Mouse (Mus musculus): ENCODE measurements around the gene Sync.
A peak's percentile ranks its signal among the peaks of the same experiment; 100 is the strongest.

Gene Sync

GRCm38 (mm10) chr4:129263225-129264021 is 24.0 kb upstream of the Sync start:
- peak; percentile 66 to 70 for DNase-seq

DNA sequence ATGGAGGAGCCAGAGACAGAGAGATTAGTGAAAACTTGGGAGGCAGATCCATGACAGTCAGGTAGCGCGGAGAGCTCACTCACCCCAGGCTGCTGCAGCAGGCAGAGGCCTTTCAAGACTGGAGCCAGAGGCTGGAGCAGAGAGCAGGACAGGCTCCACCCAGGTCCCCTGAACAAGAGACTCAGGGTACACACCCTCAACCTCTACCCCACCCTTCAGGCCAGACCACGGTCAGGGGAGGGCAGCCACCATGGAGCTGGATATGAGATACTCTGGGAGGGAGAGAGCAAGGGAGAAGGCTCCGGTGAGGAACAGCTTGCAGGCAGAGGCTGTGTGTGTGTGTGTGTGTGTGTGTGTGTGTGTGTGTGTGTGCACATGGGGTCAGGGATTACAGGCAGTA is 21.2 kb upstream of the Sync start:
- no peak for DNase-seq

DNA sequence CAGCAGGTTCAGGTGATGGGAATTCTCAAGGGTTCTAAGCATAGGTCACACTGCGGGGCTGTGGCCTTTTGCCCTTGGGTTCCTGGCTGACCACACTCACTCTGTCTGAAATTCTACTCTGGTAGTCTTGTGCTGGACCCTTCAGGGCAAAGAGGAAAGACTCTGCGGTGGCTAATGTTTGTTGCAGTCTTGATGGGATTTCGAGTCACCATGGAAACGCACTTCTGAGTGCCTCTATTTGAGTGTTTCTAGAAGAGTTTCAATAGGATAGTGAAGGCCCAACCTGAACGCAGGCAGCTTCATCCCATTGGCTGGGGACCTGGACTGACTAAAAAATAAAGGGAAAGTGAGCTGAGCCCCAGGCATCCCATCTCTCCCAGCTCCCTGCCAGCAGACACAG is 20.6 kb upstream of the Sync start:
- DNase-seq: no peak

DNA sequence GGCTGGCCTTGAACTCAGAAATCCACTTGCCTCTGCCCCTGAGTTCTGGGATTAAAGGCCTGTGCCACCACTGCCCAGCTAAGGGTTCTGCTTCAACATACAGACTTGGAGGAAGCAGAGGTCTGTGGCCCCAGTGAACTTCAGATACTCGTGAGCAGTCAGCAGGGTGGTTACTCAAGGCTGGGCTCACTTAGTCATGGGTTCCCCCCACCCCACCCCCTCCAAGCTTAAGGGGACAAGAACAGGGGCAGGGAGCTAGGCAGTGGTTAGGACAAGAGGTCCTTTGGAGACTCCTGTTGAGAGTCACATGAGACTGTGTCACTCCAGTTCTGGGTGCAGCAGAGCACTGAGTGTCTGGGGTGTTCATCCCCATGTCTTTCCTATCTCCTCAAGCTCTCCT is 18.7 kb upstream of the Sync start:
- no peak for DNase-seq

GRCm38 (mm10) chr4:129271991-129272755 is 15.2 kb upstream of the Sync start:
- peak in 1 of 2 experiments; percentile 50 for DNase-seq

- peak; percentile 91 to 94 for DNase-seq
Observed at GRCm38 (mm10) chr4:129272756-129273046, 14.7 kb upstream of the Sync start.

GRCm38 (mm10) chr4:129276453-129276865 is 11.0 kb upstream of the Sync start:
- DNase-seq: peak; percentile 98 to 99

DNA sequence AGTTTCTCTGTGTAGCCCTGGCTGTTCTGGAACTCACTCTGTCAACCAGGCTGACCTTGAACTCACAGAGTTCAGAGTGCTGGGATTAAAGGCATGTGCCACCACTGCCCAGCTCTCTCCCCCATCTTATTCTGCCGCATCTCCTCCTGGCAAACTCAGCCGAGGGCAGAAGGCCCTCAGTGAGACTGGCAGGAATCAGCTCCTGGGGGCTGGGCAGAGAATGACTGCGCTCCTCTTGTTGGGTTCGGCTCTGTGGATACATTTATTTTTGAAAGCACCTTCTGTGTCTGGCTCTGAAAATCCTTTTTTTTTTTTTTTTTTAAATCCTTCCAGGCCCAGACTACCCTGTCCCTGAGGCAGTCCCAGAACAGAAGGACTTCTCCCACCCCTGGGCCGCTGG is 4.6 kb upstream of the Sync start:
- no peak for DNase-seq

DNA sequence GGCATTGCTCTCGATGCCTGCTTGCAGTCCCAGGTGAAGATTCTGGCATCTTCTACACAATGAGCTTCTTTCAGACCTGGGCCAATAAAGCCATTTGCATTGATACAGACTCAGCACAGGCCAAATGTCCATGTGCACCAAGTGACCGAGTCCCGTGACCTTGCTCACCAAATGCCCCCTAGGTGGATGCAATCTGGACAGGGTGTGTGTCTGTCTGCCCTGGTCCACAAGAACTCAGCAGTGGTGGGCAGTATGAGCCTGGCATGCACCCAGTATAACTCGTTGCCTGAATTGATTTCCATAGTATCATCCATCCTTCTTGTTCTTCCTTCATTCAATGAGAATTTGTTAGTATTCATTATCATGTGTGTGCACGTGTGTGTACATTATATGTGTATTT is 4.2 kb upstream of the Sync start:
- DNase-seq: no peak

DNA sequence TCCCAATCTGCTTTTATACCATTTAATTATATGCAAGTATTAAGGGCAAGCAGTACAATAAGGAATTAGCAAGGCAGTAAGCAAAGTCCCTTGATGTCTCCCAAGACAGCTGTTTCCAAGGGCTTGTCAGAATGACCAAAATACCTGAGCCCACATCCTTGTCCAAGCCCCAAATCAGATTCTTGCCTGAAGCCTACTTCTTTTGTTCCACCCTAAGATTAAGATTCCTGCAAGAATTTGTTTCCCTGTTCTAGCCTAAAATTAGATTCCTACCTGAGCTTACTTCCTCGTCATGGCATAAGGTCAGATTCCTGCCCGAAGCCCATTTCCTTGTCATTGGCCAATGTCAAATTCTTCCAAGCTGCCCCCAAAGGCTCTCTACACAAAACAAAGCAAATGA is 2.7 kb upstream of the Sync start:
- DNase-seq: no peak

- no peak for DNase-seq
Observed at GRCm38 (mm10) chr4:129286001-129286682, 1.3 kb upstream of the Sync start.

DNA sequence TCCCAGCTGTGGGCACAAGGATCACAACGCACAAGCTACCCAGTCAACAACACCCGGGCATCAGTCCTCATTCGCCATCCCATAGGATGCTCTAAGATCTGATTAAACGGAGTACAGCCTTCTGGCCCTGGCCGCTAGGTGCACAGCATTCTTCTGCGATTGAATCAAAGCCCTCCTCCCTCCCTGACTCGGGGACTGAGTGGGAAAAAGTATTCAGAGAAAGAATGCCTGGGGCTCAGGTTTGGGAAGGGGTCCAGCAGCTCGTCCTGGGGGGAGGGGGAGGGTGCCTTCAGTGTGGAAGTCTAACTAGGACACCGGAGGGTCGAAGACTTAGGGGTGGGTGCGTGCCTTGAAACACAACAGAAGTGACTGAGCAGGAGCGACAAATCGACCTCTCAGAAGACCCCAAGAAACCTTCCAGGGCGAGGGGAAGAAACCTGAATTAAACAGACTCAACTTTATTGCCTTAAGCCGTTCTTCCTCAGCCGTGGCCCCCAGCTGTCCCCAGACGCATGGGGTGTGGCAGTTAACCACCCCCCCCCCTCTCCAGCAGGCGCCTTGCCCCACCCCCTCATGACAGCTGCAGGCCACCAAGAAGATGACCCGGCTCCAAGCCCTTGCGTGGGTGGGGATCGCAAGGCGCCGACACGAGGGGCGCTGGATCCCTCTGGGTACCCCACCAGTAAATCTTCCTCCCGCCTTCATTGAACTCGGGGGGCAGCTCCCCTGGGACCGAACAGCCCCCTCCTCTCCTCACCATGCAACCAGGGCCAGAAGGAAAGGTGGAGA is 540 bp upstream of the Sync start:
- no peak for DNase-seq

DNA sequence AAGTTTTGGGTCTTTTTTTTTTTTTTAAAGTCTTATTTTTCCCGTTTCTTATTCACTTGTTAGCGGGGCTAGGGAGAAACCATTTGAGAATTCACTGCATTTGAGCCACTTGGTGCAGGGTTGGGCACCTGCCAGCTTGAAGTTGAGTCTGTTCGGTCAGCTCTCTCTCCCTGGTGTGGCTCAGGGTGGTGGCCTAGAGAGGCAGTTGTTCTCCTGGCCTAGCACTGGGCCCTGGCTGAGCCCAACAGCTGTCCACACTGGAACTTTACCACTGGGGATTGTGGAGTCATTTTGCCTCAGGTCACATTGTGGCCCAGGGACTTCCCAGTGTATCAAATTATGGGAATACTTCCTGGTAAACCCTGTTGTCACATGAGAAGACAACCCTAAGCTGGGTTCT is 650 bp downstream of the Sync start:
- DNase-seq: no peak

- no peak for DNase-seq
Observed at GRCm38 (mm10) chr4:129289671-129290070, 2.3 kb downstream of the Sync start.

DNA sequence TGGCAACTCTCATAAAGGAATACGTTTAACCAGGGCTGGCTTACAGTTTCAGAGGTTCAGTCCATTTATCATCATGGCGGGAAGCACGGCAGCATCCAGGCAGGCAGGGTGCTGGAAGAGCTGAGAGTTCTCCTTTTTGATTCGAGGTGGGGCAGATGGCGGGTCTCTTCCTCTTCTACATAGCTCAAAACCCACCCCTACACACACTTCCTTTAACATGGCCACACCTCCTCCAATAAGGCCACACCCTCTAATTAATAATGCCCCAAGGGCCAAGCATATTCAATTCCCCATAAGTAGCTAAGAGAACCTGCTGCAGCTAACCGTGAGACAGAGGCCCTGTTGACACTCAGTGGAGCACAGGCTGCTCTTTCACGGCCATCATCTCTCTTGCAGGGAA is 5.4 kb downstream of the Sync start:
- no peak for DNase-seq

GRCm38 (mm10) chr4:129293702-129294101 is 6.3 kb downstream of the Sync start:
- no peak for DNase-seq

DNA sequence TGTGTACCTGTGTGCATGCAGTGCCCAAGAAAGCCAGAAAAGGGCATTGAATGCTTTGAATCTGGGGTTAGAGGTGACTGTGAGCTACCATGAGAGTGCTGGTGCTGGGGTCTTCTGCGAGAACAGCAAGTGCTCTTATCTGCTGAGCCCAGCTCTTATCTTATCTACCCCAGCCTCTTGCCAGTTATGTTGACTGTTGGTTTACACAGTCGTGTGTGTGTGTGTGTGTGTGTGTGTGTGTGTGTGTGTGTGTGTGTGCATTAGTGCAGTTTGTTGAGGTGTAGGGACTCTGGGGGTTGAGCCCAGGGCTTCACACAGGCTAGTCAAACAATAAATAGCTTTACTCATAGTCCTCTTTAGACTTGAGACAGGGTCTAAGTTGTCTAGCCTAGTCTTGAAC is 7.8 kb downstream of the Sync start:
- DNase-seq: no peak

DNA sequence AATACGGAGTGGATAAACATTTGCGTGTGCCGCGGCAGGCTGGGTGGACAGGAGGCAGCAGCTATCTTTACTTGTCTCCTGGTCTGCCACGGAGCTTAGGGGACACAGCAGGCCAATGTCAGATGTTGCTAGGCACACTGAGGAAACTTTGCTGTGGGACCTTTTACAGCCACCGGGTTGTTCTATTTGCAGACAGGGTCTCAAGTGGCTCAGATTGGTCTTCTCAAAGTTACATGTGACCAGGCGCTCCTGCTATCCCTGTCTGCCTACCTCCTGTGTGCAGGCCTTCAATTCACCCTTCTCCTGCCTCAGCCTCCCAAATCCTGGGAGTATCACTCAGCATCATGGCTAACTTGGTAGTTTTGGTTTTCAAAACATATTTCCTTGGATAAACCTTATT is 8.6 kb downstream of the Sync start:
- no peak for DNase-seq

- DNase-seq: no peak
Observed at GRCm38 (mm10) chr4:129297724-129298123, 10.3 kb downstream of the Sync start.

GRCm38 (mm10) chr4:129299121-129299520 is 11.7 kb downstream of the Sync start:
- DNase-seq: no peak

GRCm38 (mm10) chr4:129303401-129303800 is 16.0 kb downstream of the Sync start:
- no peak for DNase-seq

- no peak for DNase-seq
Observed at GRCm38 (mm10) chr4:129303816-129304215, 16.4 kb downstream of the Sync start.

DNA sequence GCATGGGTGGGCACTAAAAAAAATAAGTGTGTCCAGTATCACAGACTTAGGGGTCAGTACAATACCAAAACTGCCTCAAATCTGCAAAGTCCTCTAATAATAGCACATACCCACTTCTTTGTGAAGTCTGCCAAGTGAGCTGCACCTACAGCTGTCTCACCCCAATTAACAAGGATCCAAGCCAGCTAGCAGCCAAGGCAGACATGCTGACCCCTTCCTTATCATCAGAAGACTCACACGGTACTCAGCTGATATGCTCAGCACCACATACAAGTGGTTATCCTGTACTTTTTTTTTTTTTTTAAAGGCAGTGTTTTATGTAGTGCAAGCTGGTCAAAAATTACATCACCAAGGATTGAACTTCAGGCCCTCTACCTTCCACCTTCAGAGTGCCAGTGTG is 16.9 kb downstream of the Sync start:
- no peak for DNase-seq
